ENCODE assay signal across 8 mouse cellular contexts in the genomic region with DNA sequence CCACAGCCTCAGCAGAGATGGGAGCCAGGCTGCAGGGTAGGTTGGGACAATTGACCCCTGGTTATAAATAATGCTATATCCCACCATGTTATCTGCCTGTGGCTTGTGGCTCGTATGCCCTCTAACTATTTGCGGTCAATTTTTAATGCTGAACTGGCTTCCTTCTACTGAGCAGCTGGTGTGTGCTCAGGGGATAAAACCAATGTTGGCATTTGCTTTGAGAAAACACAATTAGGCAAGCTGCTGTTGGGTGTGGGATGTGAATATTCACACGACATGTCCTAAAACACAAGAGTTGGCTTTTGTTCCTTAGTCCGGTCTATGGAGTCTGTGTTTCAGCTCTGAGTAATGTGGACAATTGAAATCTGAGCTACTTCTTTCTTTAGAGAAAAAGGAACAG.
DNase-seq lines count a peak whose midpoint lies in the region; ATAC-seq and TF ChIP-seq lines count a peak whose summit lies in the region.

No protein-coding gene starts in this region.

- H3K9ac ChIP-seq in hindbrain, embryonic 11.5 days (ENCODE audit: low read depth, low read length), result no peak overlapping the region
- H3K9ac ChIP-seq in midbrain, embryonic 15.5 days, result no peak overlapping the region

- peak; percentile 44; the same call in 1 of the 2 replicates for ATAC-seq in hindbrain, embryonic 11.5 days (ENCODE audit: low FRiP score)
- ATAC-seq in midbrain, embryonic 15.5 days (replicated peaks), result peak; percentile 31; the same call in 1 of the 2 replicates

- H3K4me1 ChIP-seq in cerebellum, adult 2 months (ENCODE audit: control insufficient read depth, insufficient read depth, low read length), result peaks cover 11% of the 10 kb centered on the region; the same call in 1 of the 2 replicates
- H3K4me1 ChIP-seq in hindbrain, embryonic 11.5 days (replicated peaks; ENCODE audit: control insufficient read depth, insufficient read depth, low read length), result peaks cover 7% of the 10 kb centered on the region; the same call in 1 of the 2 replicates
- peaks cover 36% of the 10 kb centered on the region for H3K4me1 ChIP-seq in midbrain, embryonic 15.5 days

- no peaks in the 10 kb centered on the region for H3K36me3 ChIP-seq in hindbrain, embryonic 11.5 days (ENCODE audit: control insufficient read depth, insufficient read depth, low read length)
- no peaks in the 10 kb centered on the region for H3K36me3 ChIP-seq in midbrain, embryonic 15.5 days (replicated peaks)

- WGBS in cerebellum, adult 2 months, result 70% methylated on average over 4 of the region's 4 CpGs
- 37% methylated on average over 4 of the region's 4 CpGs for WGBS in hindbrain, embryonic 11.5 days
- WGBS in midbrain, embryonic 15.5 days, result 19% methylated on average over 4 of the region's 4 CpGs

- no peaks in the 10 kb centered on the region for H3K27me3 ChIP-seq in cerebellum, adult 2 months (ENCODE audit: control insufficient read depth, insufficient read depth, low read length)
- H3K27me3 ChIP-seq in hindbrain, embryonic 11.5 days (ENCODE audit: control insufficient read depth, insufficient read depth, low read length), result no peaks in the 10 kb centered on the region
- no peaks in the 10 kb centered on the region for H3K27me3 ChIP-seq in midbrain, embryonic 15.5 days (replicated peaks)

- TF ChIP-seq POLR2A in cerebellum, adult 2 months (IDR thresholded peaks at IDR 0.05; ENCODE audit: borderline replicate concordance, insufficient read depth, low read length), result no peak

- DNase-seq in cerebellum, postnatal 10 days, result peak; percentile 47 to 50
- no peak for DNase-seq in cerebellum, adult 2 months
- DNase-seq in embryo, embryonic 9.5 days (ENCODE audit: extremely low spot score), result peak; percentile 27
- peak; percentile 45 for DNase-seq in hindbrain, embryonic 11.5 days (ENCODE audit: low spot score)
- no peak for DNase-seq in right cerebral cortex, postnatal 4 days
- DNase-seq in ovary, postnatal 14 days (ENCODE audit: low spot score), result no peak
- no peak for DNase-seq in right cerebral cortex, postnatal 14 days

- no peaks in the 10 kb centered on the region for H3K9me3 ChIP-seq in hindbrain, embryonic 11.5 days (ENCODE audit: control insufficient read depth, low read length)
- no peaks in the 10 kb centered on the region for H3K9me3 ChIP-seq in midbrain, embryonic 15.5 days

- H3K27ac ChIP-seq in cerebellum, adult 2 months (ENCODE audit: insufficient read depth, low read length), result no peak overlapping the region
- peak overlapping the region; percentile 79 for H3K27ac ChIP-seq in hindbrain, embryonic 11.5 days (ENCODE audit: low read depth, low read length)
- H3K27ac ChIP-seq in midbrain, embryonic 15.5 days, result peak overlapping the region; percentile 94

- TF ChIP-seq CTCF in cerebellum, adult 2 months (IDR thresholded peaks at IDR 0.05; ENCODE audit: borderline replicate concordance, insufficient read depth, low read depth, low read length), result no peak

- no peak overlapping the region for H3K4me3 ChIP-seq in cerebellum, adult 2 months (replicated peaks; ENCODE audit: insufficient read depth, low read depth, low read length)
- H3K4me3 ChIP-seq in hindbrain, embryonic 11.5 days (ENCODE audit: low read depth, low read length), result no peak overlapping the region
- H3K4me3 ChIP-seq in midbrain, embryonic 15.5 days, result no peak overlapping the region

- 0 out of 2 replicates have a peak overlapping the region, but pooled peaks have one; percentile 1 for H3K4me2 ChIP-seq in hindbrain, embryonic 11.5 days (replicated peaks; ENCODE audit: low read depth, low read length)
- H3K4me2 ChIP-seq in midbrain, embryonic 15.5 days, result no peak overlapping the region

Comparison
In these comparisons a context has a peak if more than half of its experiments do, and no peak if none do; other contexts are left out.
1. DNase-seq: peak in cerebellum, postnatal 10 days (2 of 2), embryo, embryonic 9.5 days (single experiment) and hindbrain, embryonic 11.5 days (single experiment); none in cerebellum, adult 2 months (0 of 2), right cerebral cortex, postnatal 4 days (single experiment), ovary, postnatal 14 days (single experiment) and right cerebral cortex, postnatal 14 days (single experiment).